Mouse (Mus musculus): Measurements from ENCODE around the gene Tppp3.

Tppp3 gene

GRCm38 (mm10) chr8:105488082-105488481, 16.8 kb upstream of the Tppp3 start:
- DNase-seq (ENCODE audit: low read depth, low spot score), result no peak

DNA sequence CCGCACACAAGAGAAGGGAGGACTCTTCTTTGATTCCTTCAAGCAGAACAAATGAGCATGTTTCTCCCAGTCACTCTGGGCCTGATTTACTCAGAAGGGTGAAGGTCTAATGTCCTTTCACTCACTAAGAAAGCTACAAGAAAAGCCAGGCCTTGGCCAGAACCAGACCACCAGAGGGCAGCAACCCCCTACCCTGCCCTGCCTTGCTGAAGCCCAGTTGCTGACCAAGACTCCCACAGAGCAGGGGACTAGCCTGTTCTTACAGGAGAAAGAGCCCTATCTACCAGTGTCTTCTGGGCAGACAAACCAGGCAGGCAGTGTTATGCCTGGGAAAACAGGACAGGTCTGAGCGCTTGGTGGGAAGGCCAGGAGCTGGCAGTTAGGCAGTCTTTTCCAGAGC, 13.1 kb upstream of the Tppp3 start:
- DNase-seq (ENCODE audit: low read depth, low spot score), result no peak

- DNase-seq (ENCODE audit: low read depth, low spot score), result no peak
These were observed 12.7 kb upstream of the Tppp3 start for GRCm38 (mm10) chr8:105484030-105484368.

- no peak for DNase-seq (ENCODE audit: low read depth, low spot score)
These were observed 12.1 kb upstream of the Tppp3 start for GRCm38 (mm10) chr8:105483212-105484029.

DNA sequence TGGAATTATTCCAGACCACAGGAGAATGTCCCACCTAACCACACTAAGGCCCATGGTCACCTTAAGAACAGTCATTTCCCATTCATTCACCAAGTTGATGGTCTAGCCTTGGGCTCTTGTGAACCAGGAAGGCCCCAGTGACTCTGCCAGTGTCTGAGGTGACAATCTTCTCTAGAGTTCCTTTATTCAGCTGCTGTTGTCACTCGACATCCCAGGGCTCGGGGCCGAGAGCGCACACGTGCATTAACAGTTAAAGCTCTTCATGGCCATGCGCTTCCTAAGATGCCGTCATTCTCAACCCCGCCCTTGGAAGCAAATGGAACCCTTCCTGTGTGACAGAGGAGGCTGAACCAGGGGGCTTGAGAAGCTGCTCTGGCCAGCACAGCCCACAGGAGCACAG, 10.8 kb upstream of the Tppp3 start:
- no peak for DNase-seq (ENCODE audit: low read depth, low spot score)

DNA sequence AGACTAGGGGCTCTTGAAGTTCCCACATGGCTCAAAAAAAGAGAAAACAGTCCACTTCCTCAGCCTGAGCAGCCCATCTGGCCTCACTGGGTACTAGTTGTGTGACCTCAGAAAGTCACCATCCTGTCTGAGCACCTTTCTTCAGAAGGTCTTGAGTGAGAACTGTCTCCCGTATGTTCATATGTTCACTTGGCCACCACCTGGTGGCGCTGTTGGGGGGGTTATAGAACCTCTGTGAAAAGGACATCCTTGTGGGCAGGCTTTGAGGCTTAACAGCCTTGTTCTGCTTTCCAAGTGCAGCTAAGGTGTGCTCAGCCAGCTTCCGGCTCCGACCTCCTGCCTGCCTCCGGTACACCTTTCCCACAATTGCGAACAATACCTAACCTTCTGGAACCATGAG, 10.1 kb upstream of the Tppp3 start:
- peak; percentile 20 for DNase-seq (ENCODE audit: low read depth, low spot score)

DNA sequence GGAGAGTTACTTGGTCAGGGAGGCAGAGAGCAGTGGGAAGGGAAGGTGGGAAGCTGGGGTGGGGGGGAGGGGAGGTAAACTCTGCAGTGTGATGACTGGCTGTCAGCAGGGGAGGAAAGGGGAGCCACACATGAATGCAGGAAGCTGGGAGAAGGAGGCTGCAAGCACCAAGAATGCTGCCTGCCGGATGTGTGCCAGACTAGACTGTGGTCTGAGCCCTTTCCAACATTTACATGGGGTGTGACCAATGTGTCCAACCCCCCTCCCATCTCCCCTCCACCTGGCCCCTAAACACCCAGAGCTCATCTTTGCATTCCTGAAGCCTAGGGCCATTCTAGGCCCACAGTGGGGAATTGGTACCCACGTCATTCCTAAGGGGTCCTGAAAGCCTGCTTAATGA, 9.7 kb upstream of the Tppp3 start:
- DNase-seq (ENCODE audit: low read depth, low spot score), result no peak

GRCm38 (mm10) chr8:105477792-105478191, 6.5 kb upstream of the Tppp3 start:
- no peak for DNase-seq (ENCODE audit: low read depth, low spot score)

- DNase-seq (ENCODE audit: low read depth, low spot score), result no peak
These were observed 5.5 kb upstream of the Tppp3 start for GRCm38 (mm10) chr8:105476628-105477413.

DNA sequence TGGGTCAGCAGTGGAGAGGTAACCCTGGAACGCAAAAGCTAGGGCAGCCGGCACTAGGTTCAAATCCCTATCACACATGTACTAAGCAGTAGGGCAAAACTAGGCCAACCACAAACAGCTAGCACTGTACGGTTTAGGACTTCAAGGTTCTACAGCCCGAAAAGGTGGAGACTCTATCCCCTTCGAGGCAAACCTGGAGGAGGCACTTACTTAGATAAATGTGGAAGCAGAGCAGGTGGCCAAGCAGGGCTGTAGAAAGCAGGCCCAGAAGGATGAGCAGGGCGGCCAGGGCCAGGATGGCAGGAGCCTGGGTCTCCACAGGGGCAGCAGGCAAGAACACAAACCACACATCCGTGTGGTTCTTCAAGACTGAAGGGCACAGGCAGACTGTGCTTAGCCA, 4.8 kb upstream of the Tppp3 start:
- DNase-seq (ENCODE audit: low read depth, low spot score), result no peak

DNA sequence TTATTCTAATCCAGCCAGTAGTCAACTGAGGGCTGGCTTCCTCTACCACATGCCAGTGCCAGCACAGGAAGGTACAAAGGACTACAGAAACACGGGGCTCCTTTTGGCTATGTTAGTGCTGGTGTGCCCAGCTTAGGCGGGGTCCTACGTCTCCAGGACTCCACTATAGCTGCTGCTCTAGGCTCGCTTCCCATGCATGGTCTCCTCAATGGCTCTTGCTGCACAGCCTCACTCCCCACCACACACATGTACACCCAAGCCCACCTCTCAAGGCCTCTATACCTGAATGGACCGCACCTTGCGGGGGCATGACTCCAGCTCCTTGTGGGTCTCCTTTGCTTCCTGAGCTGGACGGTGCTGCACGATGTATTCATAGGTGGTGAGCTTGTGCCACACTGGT, 4.4 kb upstream of the Tppp3 start:
- no peak for DNase-seq (ENCODE audit: low read depth, low spot score)

DNA sequence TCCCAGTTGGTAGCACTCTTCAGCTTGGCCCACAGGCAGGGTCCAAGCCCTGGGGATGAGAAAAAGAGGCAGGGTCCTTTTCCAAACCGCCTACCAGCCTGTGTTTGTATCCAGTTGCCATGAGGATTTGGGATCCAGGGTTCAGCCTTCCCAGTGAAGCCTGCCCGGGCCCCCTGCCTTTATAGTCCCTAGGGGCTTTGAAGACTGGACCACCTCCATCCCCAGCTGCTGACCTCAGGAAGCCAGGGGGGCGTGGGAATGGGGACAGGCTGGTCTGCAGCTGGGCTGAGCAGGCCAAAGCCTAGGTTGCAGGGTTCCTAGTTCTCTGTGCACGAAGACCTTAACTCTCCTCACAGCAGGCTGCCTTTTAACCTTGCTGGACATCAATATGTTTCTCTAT, 3.9 kb upstream of the Tppp3 start:
- no peak for DNase-seq (ENCODE audit: low read depth, low spot score)

DNA sequence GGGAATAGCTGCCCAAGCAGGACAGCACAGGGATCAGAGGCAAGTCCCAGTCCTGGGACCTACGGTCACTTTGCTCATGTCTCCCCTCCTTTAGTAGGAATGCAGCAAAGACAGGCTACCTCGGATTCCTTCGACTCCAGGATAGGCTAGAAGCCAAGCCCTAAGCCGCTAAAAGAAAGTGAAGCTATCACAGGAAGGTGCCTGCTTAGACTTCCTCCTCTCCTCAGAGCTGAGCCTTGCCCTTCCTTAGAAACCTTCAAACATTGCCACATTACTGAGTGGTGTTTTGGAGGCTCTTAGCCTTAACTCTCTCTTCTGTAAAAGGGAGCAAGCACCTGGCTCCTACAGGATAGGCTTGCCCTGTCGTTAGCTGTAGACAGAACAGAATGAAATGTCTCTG, 3.4 kb upstream of the Tppp3 start:
- no peak for DNase-seq (ENCODE audit: low read depth, low spot score)

DNA sequence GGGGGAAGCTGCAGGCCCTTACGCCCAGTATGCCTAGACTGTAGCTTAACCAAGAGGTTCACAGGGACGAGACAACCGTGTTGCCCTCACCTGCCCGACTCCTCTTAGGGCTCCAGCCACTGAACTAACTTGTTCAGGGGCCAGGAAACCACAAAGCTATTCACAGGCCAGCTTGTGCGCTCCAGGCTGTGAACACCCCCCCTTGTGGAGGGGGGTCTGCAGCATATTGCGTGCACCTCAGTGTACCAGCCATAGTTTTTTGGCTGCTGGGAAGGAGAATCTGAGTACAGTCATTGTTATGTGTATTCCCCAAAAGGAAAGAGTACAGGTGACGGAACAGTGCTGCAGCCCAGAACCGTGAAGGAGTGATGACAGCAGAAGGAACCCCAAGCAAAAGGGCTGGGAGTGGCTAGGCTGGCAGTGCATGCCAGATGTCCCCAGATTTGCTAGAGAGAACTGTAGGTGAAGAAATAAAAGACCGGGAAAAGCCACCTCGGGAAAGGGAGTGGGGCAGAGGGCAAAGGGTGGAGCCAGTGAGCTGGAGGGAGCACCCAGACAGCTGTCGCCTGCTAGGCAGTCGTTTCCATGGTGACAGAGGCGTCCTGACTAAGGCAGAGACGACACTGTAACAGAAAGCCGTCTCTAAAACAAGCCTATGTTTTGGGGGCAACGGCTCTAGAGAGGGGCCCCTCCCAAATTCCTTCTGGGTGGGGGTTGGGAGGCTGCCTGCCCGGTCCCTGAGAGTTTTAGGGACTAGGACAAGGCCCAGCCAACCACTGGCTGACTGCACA, 2.7 kb upstream of the Tppp3 start:
- no peak for DNase-seq (ENCODE audit: low read depth, low spot score)

- DNase-seq (ENCODE audit: low read depth, low spot score), result no peak
These were observed 1.7 kb upstream of the Tppp3 start for GRCm38 (mm10) chr8:105472983-105473382.

GRCm38 (mm10) chr8:105472414-105472932, 1.1 kb upstream of the Tppp3 start:
- no peak for DNase-seq (ENCODE audit: low read depth, low spot score)

DNA sequence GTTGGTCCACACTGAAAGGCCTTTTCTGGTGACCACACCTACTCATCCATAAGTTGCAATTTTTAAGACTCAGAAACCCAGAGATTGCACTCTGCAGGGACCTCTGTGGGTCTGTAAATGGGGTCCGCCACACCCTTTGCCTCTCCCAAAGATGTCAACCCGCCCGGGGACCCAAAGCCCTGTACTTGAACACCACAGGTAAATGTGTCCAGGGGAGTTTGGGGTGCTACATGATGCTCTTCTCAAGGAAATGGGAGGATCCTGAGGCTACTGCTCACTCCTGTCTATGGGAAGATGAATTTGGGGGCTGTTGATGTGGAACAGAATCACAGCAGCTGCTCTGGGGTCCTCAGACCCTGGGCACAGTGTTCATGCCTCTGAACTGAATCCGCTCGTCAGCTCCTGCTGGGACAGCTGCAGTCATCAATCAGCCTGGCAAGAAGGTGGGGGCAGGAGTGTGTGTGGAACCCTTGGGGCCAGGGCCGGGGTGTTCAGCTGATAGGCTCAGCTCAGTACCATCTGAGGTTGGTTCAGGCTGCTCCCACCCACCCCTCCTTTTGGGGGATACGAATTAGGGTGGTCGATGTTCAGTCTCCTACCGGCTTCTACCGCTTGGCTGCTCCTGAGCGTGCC, 529 bp downstream of the Tppp3 start:
- peak; percentile 13 for DNase-seq (ENCODE audit: low read depth, low spot score)

DNA sequence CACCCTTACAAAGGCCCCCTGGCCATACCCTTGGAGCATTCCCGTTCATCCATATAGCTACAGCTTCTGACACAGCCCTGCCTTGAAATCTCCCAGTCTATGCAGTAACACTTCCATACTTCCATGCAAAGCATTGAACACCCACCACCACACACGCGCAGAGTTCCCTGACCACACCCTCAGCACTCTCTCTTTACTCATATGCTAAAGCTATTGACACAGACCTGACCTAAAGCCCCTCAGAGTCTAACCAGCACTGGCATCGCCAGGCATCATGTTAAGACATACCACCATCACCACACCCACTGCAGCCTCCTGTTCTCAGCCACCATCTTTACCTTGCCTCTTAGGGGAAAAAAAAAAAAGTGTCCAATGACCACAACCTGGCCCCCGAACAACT, 1.1 kb downstream of the Tppp3 start:
- no peak for DNase-seq (ENCODE audit: low read depth, low spot score)

DNA sequence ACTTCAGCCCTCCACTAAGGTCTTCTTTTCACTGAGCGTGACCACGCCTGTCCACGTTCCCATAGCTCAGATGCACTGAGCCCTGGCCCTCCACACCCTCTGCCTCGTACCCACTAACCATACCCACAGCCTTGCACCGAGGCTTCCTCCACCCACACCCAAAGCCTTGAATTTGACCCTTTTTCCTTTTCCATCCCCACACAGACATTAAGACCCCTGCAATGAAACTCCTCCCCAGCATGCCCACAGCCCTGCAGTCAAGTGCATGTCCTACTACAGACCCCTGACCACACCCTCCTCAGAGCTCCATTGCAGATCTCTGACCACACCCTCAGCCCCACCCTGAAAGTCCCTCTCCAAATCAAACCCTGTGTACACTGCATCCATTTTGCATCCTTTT, 1.5 kb downstream of the Tppp3 start:
- DNase-seq (ENCODE audit: low read depth, low spot score), result no peak

DNA sequence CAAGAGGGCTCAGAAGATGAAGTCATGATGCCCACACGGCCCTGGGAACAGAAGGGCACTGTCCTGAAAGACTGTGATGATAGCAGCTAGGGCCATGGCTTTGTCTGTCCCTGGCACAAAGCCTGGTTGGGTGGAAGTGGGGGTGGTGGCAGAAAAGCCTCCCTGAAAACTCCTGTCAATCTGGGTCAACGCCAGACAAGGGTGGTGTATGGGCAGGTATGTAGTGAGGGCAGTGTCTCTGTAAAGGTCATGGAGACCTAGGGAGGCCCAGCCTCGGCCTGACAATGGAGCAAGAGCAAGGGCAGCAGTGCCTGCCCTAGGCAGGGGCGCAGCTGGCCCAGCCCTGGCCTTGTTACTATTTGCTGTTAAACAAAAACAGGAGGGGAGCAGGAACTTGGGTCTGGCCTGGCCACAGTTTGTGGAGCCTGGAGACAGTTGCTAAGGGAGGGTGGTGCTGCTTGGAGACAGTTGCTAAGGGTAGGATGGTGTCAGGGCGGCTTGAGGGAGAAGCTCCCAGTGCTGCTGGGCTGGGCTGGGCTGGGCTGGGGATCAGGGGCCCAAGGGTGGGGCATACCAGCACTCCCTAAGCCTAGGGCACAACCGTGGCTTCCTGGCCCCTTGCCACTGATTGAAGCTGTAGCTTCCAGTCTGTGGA, 2.2 kb downstream of the Tppp3 start:
- no peak for DNase-seq (ENCODE audit: low read depth, low spot score)
